Mouse (Mus musculus) C2C12 (cell line): ENCODE data around the gene Gm20388.

Experiments
- CEBPB ChIP-seq: IDR thresholded peaks from one replicate; pipeline ENCODE4 v1.6.1; 2011; ENCODE audit warnings: low read depth, mild to moderate bottlenecking, control low read depth, moderate library complexity
- CTCF ChIP-seq: IDR thresholded peaks from one replicate; pipeline ENCODE4 v1.5.1; 2011; ENCODE audit not compliant: control insufficient read depth, insufficient read depth, insufficient read length
- FOSL1 ChIP-seq: IDR thresholded peaks from one replicate; pipeline ENCODE4 v1.8.0; 2011; ENCODE audit warnings: mild to moderate bottlenecking, low read length; ENCODE audit not compliant: poor library complexity, insufficient read depth, severe bottlenecking
- MAX ChIP-seq: IDR thresholded peaks from one replicate; pipeline ENCODE4 v1.6.1; 2011; ENCODE audit warnings: mild to moderate bottlenecking, control low read depth
- MYOD1 ChIP-seq: IDR thresholded peaks from one replicate; pipeline ENCODE4 v1.6.1; 2011; ENCODE audit warnings: low read depth; ENCODE audit not compliant: control insufficient read depth, insufficient read length
- MYOG ChIP-seq: IDR thresholded peaks from one replicate; pipeline ENCODE4 v1.6.1; 2011; ENCODE audit not compliant: control insufficient read depth, insufficient read length; ENCODE audit errors: extremely low read depth
- USF1 ChIP-seq: IDR thresholded peaks from one replicate; pipeline ENCODE4 v1.6.1; 2011; ENCODE audit warnings: low read depth, mild to moderate bottlenecking, control low read depth, moderate library complexity

DNA sequence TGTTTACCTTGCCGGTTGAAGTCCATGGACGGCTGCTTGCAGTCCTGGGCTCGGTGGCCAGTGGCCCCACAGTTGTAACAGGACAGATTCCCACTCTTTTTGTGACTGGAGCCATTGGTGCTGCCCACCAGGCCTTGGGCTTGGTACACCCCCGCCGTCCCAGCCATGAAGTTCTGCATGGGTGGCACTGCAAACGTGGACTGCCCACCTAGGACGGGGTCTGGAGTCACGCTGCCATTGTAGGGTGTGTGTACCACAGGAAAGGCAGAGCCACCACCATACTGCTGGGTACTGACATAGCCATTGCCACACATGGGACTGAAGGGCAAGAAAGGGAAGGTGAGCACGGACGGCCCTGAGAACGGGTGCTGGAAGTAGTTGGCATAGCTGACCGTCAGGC lies 1693.2 kb downstream of the Gm20388 start:
- TF ChIP-seq CTCF (no peak), MAX (no peak), MYOG (no peak), USF1 (no peak), MYOD1 (no peak), CEBPB (no peak), FOSL1 (no peak)
